Mouse (Mus musculus) layer of hippocampus, adult 8-10 months (tissue): Measurements from ENCODE around the gene Kbtbd12. TPM values are rescaled to one million over a fixed set of nuclear protein-coding genes. Genes with fewer than 3 reads are reported as not detected.
A peak's percentile ranks its signal among the peaks of the same experiment; 100 is the strongest.

ENCODE experiments used
- DNase-seq, 2 experiments: peaks; one replicate each; pipeline ENCODE4 v3.0.0; 2022; ENCODE audit warnings: low spot score in 2 of 2
- total RNA-seq, 4 experiments: library from RNA; stranded (reverse); gene quantifications; 2 replicates each; pipeline ENCODE4 v1.2.4; 2022

The Kbtbd12 gene
- total RNA-seq, 4 experiments from 2014 or later, result 0.21 to 0.36 (median 0.25) TPM; not detected in 1

DNA sequence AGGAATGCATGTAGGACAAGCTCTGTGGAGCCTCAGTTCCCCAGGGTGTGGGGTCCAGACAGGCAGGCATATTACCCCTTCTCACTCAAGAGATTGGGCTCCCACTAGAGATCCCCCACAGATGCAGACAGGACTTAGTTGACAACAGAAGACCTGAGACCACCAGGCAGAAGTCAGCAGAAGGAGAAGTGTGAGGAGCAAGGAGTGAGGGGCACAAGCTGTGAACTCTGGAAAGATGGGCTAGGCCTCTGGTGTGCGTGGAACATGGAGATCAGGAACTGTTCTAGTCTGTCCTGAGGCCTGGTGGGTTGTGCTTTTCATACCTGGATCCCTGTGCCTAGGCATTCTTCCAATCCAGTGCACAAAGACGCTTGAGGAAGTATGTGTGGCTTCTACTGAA is 87.8 kb downstream of the Kbtbd12 start:
- DNase-seq, result no peak

DNA sequence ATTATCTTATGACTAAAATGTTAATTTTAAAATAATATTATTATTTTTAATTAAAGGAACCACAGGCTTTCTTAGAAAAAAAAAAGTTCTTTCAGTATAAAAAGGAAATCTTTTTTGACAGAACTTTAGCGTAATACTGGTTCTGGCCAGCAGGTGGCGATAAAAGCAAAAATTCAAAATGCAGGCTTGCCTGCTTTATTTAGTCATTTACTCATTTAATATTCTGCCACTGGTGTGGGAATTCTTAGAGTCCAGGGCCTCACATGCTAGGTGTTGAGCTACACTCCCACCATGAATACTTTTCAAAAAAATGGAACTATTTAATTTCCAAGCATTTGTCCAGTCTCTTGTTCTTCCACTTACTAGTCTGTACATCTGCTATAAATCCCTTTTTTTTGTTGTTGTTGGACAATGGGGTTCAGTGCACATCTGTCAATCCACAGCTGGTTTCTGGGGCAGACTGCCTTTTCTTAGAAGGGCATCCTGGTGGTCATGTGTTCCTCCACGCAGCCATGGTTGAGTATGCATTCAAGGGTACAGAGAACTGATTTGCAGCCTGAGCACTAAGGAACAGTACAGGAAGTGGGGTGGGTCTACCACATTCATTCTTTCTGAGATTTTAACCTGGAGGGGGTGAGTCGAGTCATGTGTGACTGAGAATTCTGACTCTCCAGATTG is 88.5 kb downstream of the Kbtbd12 start:
- DNase-seq, result peak in 1 of 2 experiments; percentile 72

DNA sequence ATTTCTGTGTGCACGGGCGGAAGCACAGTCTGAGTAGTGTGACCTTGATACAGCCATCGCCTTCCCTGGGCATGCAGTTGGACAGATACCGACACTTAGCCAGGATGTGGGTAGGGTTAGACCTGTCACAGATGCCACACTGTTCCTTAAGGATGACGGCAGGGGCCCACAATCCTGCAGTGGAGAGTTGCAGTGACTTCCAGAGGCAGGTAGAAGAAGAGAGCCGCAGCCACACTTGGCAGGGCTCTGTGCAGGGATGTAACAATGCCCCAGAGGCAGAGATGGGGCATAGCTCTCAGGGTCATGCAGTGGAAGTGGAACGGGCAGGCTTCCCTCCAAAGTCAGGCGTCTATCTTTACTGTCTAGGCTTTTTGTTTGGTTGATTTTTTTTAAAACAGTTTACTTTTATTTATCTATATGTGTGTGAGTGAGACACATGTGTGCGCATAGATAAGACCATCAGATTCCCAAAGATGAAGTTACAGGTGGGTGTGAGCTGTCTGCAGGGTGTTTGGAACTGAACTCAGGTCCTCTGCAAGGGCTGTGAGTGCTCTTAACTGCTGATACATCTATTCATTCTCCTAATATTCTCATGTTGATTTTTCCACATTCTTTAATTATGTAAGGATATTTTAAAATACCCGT is 89.2 kb downstream of the Kbtbd12 start:
- no peak for DNase-seq

DNA sequence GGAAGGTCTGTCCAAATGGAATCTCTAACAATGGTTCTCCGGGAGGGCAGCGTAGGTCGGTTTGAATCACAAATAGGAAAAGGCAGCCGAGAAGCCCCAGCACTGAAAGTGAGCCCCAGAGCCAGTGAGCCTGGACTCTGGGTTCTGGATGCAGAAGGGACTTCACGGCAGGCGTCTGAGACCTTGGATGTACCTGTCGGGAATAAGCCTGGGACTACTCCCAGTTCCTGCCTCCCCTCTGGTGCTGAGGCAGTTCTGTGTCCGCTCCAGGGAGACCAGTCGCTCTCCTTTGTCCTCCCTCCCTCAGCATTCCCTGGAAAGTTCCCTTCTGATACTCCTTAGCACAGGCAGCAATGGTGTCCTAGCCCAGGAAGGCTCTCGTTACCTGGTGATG is 92.4 kb downstream of the Kbtbd12 start:
- DNase-seq, result no peak

DNA sequence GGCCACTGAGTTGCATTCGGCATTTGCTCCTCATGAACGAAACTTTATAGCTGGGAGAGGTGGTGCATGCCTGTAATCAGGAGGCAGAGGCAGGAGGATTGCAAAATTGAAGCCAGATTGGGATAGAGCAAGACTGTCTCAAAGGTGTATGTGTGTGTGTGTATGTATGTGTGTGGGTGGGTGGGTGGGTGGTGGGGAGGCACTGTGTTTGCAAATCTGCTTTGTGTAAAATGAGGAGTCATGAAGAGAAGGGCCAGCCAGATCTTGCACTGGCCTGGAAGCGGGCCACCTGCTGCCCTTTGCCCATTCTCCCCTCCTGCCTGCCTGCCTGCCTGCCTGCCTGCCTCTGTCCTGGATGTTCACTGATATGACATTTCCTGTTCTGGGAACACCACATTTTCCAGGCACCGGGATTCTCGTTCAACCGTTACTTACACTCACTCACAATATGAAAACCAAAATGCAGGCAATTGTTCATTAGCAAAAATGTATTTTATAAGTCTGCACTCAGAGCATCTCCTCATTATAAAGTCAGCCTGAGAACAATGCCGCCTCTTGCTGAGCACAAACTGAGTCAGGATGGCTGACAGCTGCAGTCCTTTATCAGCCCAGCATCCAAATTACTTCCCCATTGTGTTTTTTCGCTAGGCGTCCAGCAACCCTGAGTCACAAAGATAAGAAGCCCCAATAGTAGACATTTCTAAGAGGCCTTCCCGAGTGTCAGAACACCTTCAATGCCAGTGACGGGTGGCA is 92.9 kb downstream of the Kbtbd12 start:
- no peak for DNase-seq

DNA sequence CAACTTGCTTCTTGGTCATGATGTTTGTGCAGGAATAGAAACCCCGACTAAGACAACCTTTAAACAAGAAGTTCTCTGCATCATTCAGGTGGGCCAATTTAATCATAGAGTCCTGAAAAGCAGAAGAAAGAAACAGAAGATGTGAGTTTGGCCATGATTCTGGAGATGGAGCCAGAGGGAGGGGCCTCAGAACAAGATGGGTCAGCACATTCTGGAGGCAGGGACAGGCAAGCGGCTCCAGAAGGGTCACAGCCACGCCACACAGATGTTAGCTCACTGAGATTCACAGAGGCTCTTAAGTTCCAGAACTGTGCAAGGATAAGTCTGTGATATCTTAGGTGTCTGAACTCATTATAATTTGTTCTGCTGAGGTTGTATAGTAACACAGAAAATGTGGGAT is 93.5 kb downstream of the Kbtbd12 start:
- no peak for DNase-seq

DNA sequence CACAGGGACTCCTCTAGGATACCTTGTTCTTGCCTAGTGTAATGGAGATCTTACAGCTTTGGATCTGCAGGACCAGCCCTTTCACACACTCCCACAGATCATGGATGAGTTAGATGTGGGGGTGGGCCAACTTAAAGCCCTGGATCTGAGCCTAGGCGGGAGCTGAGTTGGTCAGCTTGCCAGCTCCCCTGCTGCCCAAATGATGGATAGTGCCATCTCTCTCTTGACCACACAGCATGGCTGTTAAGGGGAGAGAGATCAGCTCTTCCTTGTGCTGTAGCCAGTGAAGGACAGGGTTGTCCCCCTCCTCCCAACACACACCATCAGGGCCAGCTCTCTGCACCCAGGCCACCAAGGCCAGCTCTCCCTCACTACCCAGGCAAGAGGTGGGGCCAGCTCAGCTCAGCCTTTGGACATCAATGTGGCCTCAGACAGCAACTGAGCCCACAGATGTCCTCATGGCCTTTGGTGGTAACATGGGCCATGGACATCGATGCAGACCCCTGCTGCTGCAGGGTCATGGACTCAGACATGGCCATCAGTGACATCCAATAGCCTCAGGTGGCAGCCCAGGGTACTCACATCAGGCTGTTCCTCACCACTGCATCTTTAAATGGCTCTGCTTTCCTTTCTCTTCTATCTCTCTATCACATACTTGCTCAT is 97.5 kb downstream of the Kbtbd12 start:
- DNase-seq, result no peak

DNA sequence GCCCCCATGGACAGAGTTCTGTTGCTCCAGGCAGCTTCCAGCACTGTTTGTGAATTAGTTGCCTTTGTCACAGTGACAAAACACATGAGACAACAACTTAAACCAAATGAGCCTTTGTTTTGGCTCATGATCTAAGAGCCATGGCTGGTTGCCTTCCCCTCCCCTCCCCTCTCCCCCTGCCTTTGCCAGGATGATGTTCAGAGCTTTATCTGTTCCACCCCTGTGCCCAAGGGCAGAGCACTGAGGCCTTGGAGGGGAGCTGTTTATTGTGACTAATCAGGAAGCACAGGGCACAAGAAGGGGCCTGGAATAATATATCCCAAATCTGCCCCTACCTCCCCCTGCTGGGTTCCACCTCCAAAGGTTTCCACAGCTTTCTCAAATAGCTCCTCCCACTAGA is 107.4 kb downstream of the Kbtbd12 start:
- no peak for DNase-seq

DNA sequence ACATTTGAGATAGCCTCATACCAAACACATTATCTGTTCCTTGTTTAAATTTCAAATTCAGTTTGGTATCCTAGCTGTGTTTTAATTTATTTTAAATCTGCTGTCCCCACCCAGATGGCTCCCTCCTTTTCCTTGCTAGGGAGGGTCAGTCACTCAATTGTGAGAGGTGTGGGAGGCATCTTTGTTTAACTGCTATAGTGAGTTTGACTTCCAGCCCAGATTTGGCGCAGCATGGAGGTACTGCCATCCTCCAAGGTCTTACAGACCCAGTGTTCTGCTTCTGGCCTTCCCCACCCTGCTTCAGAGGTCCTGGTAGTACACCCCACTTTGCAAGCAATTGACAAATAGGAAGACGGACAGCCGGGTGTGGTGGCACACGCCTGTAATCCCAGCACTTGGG is 113.7 kb downstream of the Kbtbd12 start:
- no peak for DNase-seq

DNA sequence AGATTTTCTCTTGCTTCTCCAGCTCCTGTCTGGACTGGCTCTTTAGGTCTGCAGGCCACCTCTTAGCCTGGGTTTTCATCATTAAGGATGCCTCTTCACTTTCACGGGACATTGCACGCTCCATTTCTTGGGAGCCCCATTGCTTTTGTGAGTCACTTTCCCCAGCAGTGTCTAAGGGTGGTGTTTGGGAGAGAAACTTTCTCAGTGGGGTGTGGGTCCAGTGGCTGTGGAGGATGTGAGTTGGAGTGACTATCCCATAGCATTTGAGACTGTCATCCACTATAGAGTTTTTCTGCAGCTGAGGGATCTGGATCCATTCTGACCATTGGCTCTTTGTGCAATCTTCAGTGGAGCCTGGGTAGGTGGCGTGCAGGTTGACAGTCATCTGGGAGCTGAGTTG is 114.3 kb downstream of the Kbtbd12 start:
- DNase-seq, result no peak

DNA sequence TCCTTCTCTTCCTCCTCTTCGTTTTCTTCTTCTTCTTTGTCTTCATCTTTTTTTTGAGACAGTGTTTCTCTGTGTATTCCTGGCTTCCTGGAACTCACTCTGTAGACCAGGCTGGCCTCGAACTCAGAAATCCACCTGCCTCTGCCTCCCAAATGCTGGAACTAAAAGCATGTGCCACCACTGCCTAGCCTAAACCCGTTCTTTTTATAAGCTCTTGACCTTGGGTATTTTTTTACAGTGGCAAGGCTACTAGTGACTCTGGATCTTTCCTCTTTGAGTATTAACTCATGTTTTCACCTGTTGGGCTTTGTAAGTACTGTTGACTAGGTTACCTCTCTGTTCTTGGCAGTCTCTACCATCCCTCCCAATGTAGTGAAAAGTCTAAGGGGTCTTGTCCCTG is 114.7 kb downstream of the Kbtbd12 start:
- DNase-seq, result no peak

DNA sequence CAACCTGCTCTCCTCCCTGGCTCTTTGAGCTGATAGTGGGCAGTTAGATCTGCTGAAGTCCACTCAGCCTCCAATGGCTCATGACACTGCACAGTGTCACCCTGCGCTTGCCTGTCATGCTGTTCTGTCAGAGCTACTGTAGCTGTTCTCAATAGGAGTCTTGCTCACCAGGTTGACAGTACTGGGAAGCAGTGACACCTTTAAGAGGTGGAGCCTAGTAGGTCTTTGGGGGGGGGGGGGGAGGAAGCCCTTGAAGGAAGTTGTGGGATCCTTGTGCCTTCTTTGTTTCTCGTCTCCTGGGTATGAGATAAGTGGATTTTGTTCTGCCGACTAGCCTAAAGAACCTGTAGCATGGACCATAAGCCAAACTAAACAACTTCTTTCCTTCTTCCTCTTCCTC is 115.1 kb downstream of the Kbtbd12 start:
- DNase-seq, result no peak

DNA sequence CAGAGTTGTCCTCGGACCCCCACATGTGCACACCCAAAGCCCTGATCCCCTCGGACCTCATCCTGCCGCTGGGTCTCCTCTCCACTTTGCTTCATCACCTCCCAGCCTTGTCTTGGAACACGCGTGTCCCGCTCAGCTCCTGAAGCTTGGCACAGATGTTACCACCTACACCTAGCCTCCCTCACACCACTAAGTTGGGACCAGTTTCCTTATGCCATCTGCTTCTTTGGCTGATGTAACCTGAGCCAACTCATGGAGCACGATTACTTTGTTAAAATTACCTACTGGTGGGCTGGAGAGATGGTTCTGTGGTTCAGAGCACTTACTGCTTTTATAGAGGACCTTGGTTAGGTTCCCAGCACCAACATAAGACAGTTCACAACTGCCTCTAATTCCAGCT is 115.9 kb downstream of the Kbtbd12 start:
- no peak for DNase-seq

DNA sequence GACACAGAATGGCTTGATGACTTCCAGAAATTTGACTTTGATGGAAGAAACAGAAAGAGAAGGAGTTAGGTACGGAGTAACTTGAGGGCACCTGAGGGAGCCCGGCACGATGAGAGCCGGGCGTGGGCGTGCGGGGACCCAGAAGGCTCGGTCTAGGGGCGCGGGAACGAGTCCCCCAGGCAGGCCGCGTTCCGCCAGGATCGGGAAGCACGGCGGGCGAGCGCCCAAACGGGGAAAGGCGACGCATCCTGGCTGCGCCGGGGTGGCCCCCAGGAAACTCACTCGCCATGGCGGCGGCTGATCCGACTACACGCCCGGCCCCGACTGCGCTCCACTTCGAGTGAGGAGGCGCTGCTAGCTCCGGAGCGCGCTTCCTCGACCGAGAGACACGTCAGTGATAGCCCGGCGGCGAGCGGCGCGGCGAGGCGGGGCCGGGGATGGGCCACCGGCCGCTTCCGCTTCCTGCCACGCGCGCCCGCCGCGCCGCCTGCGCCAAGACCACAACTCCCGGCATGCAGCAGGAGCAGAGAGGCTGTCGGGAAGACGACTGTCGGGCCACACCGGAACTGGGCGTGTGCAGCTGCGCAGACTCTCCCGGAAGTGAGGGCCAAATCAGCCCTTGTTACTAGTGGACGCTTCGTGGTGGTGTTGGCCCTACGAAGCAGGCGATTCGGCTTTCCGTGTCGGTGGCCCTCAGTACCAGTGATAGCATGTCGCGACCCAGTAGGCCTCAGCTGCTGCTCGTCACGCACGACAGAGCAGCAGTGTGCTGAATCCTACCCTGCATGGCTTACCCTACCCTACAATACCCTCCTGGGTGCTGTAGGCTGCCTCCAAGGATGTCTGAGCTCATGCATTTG is 119.1 kb downstream of the Kbtbd12 start, which contains the start of gene Sec61a1:
Gene Sec61a1 (minus strand): TSS at position 502 of the 860 bp plus-strand sequence.
- peak; percentile 93 to 94 for DNase-seq

DNA sequence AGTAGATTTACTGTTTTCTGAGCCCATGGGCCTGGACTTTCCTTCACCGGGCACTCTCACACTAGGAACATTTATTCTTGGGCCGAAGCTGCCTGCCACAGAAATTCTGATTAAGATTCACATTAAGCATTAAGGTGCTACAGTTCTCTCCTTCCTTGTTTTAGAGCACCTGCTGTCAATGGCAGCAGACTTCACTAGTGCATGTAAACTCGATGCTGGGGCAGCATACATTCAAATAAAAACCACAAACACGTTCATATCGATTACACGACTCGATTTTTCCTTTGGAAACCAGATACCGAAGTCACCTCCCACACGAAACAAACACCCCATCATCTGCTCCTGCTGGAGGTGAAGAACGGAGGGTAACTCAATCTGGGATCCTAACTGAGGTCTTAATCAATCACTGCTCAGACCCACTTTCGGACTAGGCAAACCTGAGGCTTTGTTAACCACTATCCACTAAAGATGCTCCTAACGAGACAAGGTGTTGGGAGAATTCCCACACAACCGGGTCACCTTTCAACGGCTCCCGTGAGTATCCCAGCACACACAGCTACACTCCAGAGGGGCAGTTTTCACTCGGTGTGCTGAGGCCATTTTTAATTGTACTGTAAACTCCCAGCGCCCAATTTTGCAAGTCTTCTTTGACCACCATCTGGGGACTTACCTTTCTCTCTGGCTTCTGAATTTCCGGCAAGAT is 119.9 kb downstream of the Kbtbd12 start:
- no peak for DNase-seq

DNA sequence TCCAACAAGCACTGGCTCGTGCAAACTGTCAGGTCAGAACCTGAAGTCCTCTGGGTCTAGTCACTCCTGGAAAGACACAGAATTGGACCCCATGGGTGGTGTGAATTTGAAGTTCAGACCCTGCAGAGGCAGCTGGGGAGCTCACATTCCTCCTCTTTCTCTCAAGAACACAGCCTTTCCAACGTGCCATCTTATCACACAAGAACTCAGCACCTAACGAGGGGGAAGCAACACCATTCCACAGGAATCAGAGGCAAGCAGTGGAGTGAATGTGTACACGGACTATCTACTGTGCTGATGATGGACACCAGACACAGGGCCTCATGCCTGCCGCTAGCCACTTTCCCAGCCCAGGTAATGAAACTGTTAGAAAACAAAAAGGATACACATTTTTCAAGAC is 121.1 kb downstream of the Kbtbd12 start:
- DNase-seq, result no peak

DNA sequence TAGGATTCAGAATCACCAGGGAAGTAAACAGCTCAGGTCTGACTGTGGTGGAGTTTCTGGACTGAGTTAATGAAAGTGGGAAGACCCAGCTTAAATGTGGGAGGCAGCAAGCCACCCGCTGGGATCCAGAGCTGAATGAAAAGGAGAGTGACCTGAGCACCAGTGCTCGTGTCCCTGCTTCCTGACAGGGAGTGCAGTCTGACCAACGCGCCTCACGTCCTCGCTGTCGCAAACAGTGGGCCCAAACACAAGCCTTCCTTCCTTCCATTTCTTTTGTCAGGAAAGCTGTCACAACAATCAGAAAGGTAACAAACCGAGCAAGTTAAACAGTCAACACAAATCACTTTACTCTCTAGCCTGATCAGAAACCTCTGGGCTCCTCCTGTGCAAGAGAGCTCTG is 121.8 kb downstream of the Kbtbd12 start:
- no peak for DNase-seq

DNA sequence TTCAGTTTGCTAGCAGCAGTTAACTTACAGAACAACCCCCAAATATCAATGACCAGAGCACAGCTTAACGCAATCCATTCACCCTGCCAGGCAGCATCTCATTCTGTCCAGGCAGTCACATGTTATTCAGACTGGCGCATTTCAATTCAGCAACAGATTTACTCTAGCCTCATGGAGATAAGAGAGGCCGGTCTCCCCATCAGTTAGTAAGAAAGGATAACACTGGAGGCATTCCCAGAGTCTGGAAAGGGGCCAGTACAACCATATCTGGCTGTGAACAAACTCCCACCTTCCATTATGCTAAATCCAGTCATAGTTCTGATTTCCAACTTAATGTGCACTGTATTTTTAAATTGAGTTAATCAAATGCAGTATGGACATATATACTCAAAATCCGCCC is 123.2 kb downstream of the Kbtbd12 start:
- peak in 1 of 2 experiments; percentile 60 for DNase-seq

DNA sequence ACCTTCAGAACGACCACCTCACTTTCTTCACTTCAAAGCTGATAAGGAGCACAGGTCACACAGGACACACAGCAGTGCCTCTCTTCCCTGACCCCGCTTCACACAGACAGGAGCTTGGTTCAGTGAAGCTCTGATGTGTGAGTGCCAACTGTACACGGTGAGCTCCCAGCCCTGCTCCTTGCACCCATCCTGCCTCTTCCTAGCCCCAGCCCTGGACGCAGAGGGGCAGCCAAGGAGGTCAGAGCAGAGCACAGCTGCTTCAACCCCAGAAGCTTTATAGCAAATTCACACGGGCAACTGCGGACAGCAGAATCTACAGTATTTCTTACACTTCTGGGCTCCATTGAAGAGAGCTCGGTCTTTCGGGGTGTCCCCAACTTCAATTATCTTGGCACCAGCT is 123.8 kb downstream of the Kbtbd12 start:
- DNase-seq, result no peak

DNA sequence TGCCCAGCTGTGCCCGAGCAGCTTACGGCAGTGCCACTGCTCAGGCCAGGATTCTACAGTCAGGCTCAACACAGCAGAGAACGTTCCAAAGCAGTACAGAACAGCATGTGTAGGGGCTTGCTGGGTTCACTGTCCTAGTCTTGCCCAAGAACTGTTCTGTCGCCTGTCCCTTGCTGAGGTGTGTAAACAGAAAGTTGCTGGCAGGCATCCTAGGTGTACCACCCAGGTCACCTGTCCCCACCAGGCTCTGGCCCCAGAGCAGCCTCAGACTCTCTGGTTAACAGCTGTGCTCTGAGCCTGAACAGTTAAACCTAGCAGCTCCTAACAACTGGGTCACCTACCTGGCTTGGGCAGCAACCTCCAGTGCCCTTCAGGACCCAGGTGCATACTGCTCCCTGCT is 134.7 kb downstream of the Kbtbd12 start:
- DNase-seq, result no peak
